Mouse (Mus musculus): Measurements from ENCODE around the gene Exoc6b. TPM values are rescaled to one million over a fixed set of nuclear protein-coding genes. Genes with fewer than 3 reads are reported as not detected.
A peak's percentile ranks its signal among the peaks of the same experiment; 100 is the strongest.

Gene Exoc6b
- total and polyA plus RNA-seq, 2 experiments from 2014 or later = 36.2 to 38.1 TPM

- Histone ChIP-seq H3K4me3 (ENCODE audit: low read length) (no peak overlapping the region), H3K4me1 (ENCODE audit: insufficient read depth, low read length) (no peaks in the 10 kb centered on the region), H3K9me3 (ENCODE audit: low read length) (no peaks in the 10 kb centered on the region), H3K27me3 (ENCODE audit: insufficient read depth, low read length) (no peaks in the 10 kb centered on the region), H3K4me2 (ENCODE audit: low read depth, low read length) (no peak overlapping the region), H3K9ac (replicated peaks; ENCODE audit: low read length) (no peak overlapping the region), H3K36me3 (ENCODE audit: insufficient read depth, low read length) (no peaks in the 10 kb centered on the region), H3K27ac (no peak overlapping the region)
- no peak for TF ChIP-seq CTCF (IDR thresholded peaks at IDR 0.05; ENCODE audit: low read depth)
- no peak for ATAC-seq
- 38% methylated on average over 4 of the region's 4 CpGs for WGBS
- no peak for DNase-seq (ENCODE audit: low spot score)
These were observed 24.6 kb downstream of the Exoc6b start for GRCm38 (mm10) chr6:85044621-85045152.

- H3K4me3 ChIP-seq (ENCODE audit: low read length) = no peak overlapping the region
- no peaks in the 10 kb centered on the region for H3K36me3 ChIP-seq (ENCODE audit: insufficient read depth, low read length)
- no peak overlapping the region for H3K9ac ChIP-seq (replicated peaks; ENCODE audit: low read length)
- peak; percentile 91 for TF ChIP-seq CTCF (IDR thresholded peaks at IDR 0.05; ENCODE audit: low read depth)
- ATAC-seq = no peak
- WGBS = 8% methylated on average over 6 of the region's 6 CpGs
- no peak overlapping the region for H3K27ac ChIP-seq
- H3K4me2 ChIP-seq (ENCODE audit: low read depth, low read length) = no peak overlapping the region
- H3K27me3 ChIP-seq (ENCODE audit: insufficient read depth, low read length) = no peaks in the 10 kb centered on the region
- H3K4me1 ChIP-seq (ENCODE audit: insufficient read depth, low read length) = no peaks in the 10 kb centered on the region
- peak; percentile 85 for DNase-seq (ENCODE audit: low spot score)
- no peaks in the 10 kb centered on the region for H3K9me3 ChIP-seq (ENCODE audit: low read length)
These were observed 31.6 kb downstream of the Exoc6b start for GRCm38 (mm10) chr6:85037677-85038076.

- Histone ChIP-seq H3K4me3 (ENCODE audit: low read length) (no peak overlapping the region), H3K27me3 (ENCODE audit: insufficient read depth, low read length) (no peaks in the 10 kb centered on the region), H3K4me2 (ENCODE audit: low read depth, low read length) (no peak overlapping the region), H3K36me3 (ENCODE audit: insufficient read depth, low read length) (no peaks in the 10 kb centered on the region), H3K9me3 (ENCODE audit: low read length) (no peaks in the 10 kb centered on the region), H3K9ac (replicated peaks; ENCODE audit: low read length) (no peak overlapping the region), H3K27ac (no peak overlapping the region), H3K4me1 (ENCODE audit: insufficient read depth, low read length) (no peaks in the 10 kb centered on the region)
- WGBS = 36% methylated on average over 1 of the region's 1 CpGs
- ATAC-seq (no peak), DNase-seq (ENCODE audit: low spot score) (no peak)
- no peak for TF ChIP-seq CTCF (IDR thresholded peaks at IDR 0.05; ENCODE audit: low read depth)
These were observed 39.6 kb downstream of the Exoc6b start for GRCm38 (mm10) chr6:85029671-85030070.

- no peaks in the 10 kb centered on the region for H3K27me3 ChIP-seq (ENCODE audit: insufficient read depth, low read length)
- H3K27ac ChIP-seq = no peak overlapping the region
- TF ChIP-seq CTCF (IDR thresholded peaks at IDR 0.05; ENCODE audit: low read depth) = no peak
- H3K4me3 ChIP-seq (ENCODE audit: low read length) = no peak overlapping the region
- H3K4me2 ChIP-seq (ENCODE audit: low read depth, low read length) = no peak overlapping the region
- H3K36me3 ChIP-seq (ENCODE audit: insufficient read depth, low read length) = no peaks in the 10 kb centered on the region
- no peaks in the 10 kb centered on the region for H3K9me3 ChIP-seq (ENCODE audit: low read length)
- DNase-seq (ENCODE audit: low spot score) = no peak
- H3K9ac ChIP-seq (replicated peaks; ENCODE audit: low read length) = no peak overlapping the region
- no peaks in the 10 kb centered on the region for H3K4me1 ChIP-seq (ENCODE audit: insufficient read depth, low read length)
- no peak for ATAC-seq
These were observed 44.9 kb downstream of the Exoc6b start for GRCm38 (mm10) chr6:85024403-85024802.

GRCm38 (mm10) chr6:85017011-85017410 lies 52.3 kb downstream of the Exoc6b start:
- ATAC-seq (no peak), DNase-seq (ENCODE audit: low spot score) (peak; percentile 63)
- Histone ChIP-seq H3K36me3 (ENCODE audit: insufficient read depth, low read length) (no peaks in the 10 kb centered on the region), H3K4me1 (ENCODE audit: insufficient read depth, low read length) (no peaks in the 10 kb centered on the region), H3K9me3 (ENCODE audit: low read length) (no peaks in the 10 kb centered on the region), H3K27me3 (ENCODE audit: insufficient read depth, low read length) (no peaks in the 10 kb centered on the region), H3K4me3 (ENCODE audit: low read length) (no peak overlapping the region), H3K27ac (no peak overlapping the region), H3K9ac (replicated peaks; ENCODE audit: low read length) (no peak overlapping the region), H3K4me2 (ENCODE audit: low read depth, low read length) (no peak overlapping the region)
- WGBS = 28% methylated on average over 2 of the region's 2 CpGs
- TF ChIP-seq CTCF (IDR thresholded peaks at IDR 0.05; ENCODE audit: low read depth) = peak; percentile 54

GRCm38 (mm10) chr6:85013906-85014305 lies 55.4 kb downstream of the Exoc6b start:
- Histone ChIP-seq H3K4me1 (ENCODE audit: insufficient read depth, low read length) (no peaks in the 10 kb centered on the region), H3K36me3 (ENCODE audit: insufficient read depth, low read length) (no peaks in the 10 kb centered on the region), H3K4me2 (ENCODE audit: low read depth, low read length) (no peak overlapping the region), H3K9me3 (ENCODE audit: low read length) (no peaks in the 10 kb centered on the region), H3K27me3 (ENCODE audit: insufficient read depth, low read length) (no peaks in the 10 kb centered on the region), H3K9ac (replicated peaks; ENCODE audit: low read length) (no peak overlapping the region), H3K4me3 (ENCODE audit: low read length) (no peak overlapping the region), H3K27ac (no peak overlapping the region)
- WGBS = 92% methylated on average over 2 of the region's 2 CpGs
- DNase-seq (ENCODE audit: low spot score) = no peak
- no peak for TF ChIP-seq CTCF (IDR thresholded peaks at IDR 0.05; ENCODE audit: low read depth)
- ATAC-seq = no peak

GRCm38 (mm10) chr6:85010397-85010796 lies 58.9 kb downstream of the Exoc6b start:
- no peak for DNase-seq (ENCODE audit: low spot score)
- no peaks in the 10 kb centered on the region for H3K27me3 ChIP-seq (ENCODE audit: insufficient read depth, low read length)
- WGBS = 97% methylated on average over 2 of the region's 2 CpGs
- ATAC-seq = no peak
- TF ChIP-seq CTCF (IDR thresholded peaks at IDR 0.05; ENCODE audit: low read depth) = no peak
- no peaks in the 10 kb centered on the region for H3K4me1 ChIP-seq (ENCODE audit: insufficient read depth, low read length)
- no peak overlapping the region for H3K27ac ChIP-seq
- no peak overlapping the region for H3K4me3 ChIP-seq (ENCODE audit: low read length)
- H3K9me3 ChIP-seq (ENCODE audit: low read length) = no peaks in the 10 kb centered on the region
- no peak overlapping the region for H3K9ac ChIP-seq (replicated peaks; ENCODE audit: low read length)
- no peaks in the 10 kb centered on the region for H3K36me3 ChIP-seq (ENCODE audit: insufficient read depth, low read length)
- no peak overlapping the region for H3K4me2 ChIP-seq (ENCODE audit: low read depth, low read length)

All from hindbrain, postnatal 0 days (tissue).